Mouse (Mus musculus) heart, postnatal 0 days (tissue): Measurements from ENCODE around the gene Btbd7.
A peak's percentile ranks its signal among the peaks of the same experiment; 100 is the strongest.

Source experiments
- CTCF ChIP-seq: IDR thresholded peaks from 2 replicates; pipeline ENCODE4 v1.5.1; 2016; ENCODE audit warnings: antibody characterized with exemption, control low read depth, low read depth
- EP300 ChIP-seq: IDR thresholded peaks from 2 replicates; pipeline ENCODE4 v1.6.1; 2016; ENCODE audit warnings: antibody characterized with exemption, low read depth

GRCm38 (mm10) chr12:102733381-102733780, 144.9 kb downstream of the Btbd7 start:
- TF ChIP-seq CTCF (peak; percentile 62), EP300 (no peak)
